Mouse (Mus musculus): ENCODE measurements around the gene Fam184a. TPM values are rescaled to one million over a fixed set of nuclear protein-coding genes. Genes with fewer than 3 reads are reported as not detected.

Fam184a gene
- not detected for total RNA-seq (2023)

GRCm38 (mm10) chr10:53750955-53751652 is at the start of gene Fam184a:
TSS of gene Fam184a (minus strand) at chr10:53751123.

GRCm38 (mm10) chr10:53630339-53630738 is 120.6 kb downstream of the Fam184a start, which contains the start of gene Mcm9:
TSS of gene Mcm9 (minus strand) at chr10:53630439.

GRCm38 (mm10) chr10:53596677-53597120 is 154.2 kb downstream of the Fam184a start, which contains the start of gene Asf1a:
TSS of gene Asf1a (plus strand) at chr10:53596757.

Other genes starting within 250 kb of the Fam184a start
- 10 to 100 TPM; 31.4 to 34.2 TPM for gene Asf1a, start 154.4 kb downstream of the Fam184a start, total RNA-seq (2023)
- 10 to 100 TPM; 23.1 to 27.8 TPM for gene Mcm9, start 120.7 kb downstream of the Fam184a start, total RNA-seq (2023)